Mouse (Mus musculus): ENCODE results near the gene Gm17359. TPM values are rescaled to one million over a fixed set of nuclear protein-coding genes. Genes with fewer than 3 reads are reported as not detected.

Gene Gm17359
- not detected for polyA plus RNA-seq (2017; shearing (Covaris generic))

GRCm38 (mm10) chr3:79336044-79336766, at the start of gene Gm17359:
Gene Gm17359 (plus strand): TSS chr3:79336661.

Other genes starting within 250 kb of the Gm17359 start
- gene Rapgef2, start 50.1 kb upstream of the Gm17359 start, polyA plus RNA-seq (2017; shearing (Covaris generic)): 2.3 TPM
- 0.51 TPM for gene Fnip2, start 231.1 kb downstream of the Gm17359 start, polyA plus RNA-seq (2017; shearing (Covaris generic))